Mouse (Mus musculus): Measurements from ENCODE around the gene Socs3. TPM values are rescaled to one million over a fixed set of nuclear protein-coding genes. Genes with fewer than 3 reads are reported as not detected.

Socs3 gene
- total RNA-seq, 4 experiments from 2014 or later = 1.9 to 3.3 (median 2.5) TPM

- peak; percentile 63 to 76 for DNase-seq (ENCODE audit: low spot score in 2 of 2)
Observed at GRCm38 (mm10) chr11:117930781-117931338, 39.0 kb downstream of the Socs3 start.

- DNase-seq (ENCODE audit: low spot score in 2 of 2) = no peak
Observed at GRCm38 (mm10) chr11:117925541-117925940, 44.3 kb downstream of the Socs3 start.

- DNase-seq (ENCODE audit: low spot score in 2 of 2) = no peak
Observed at GRCm38 (mm10) chr11:117924466-117924865, 45.4 kb downstream of the Socs3 start.

DNA sequence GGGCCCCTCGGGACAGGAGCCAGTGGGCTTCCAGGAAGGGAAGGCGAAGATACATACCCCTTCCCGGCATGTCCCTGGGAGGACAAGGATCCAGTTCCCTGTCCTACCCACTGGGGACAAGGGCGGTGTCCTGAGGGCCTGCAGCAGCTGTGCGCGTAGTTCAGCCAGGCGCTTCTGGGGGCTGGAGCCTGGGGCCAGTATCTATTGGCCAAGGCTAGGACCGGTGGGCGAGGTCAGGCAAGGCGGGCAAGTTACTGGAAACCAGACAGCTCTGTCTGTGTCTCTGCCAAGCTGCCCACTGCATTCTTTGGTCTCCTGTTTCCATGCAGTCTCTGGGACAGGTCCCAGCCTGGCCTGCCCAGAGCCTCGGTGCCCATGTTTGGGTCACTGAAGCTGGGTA, 46.6 kb downstream of the Socs3 start:
- DNase-seq (ENCODE audit: low spot score in 2 of 2) = peak; percentile 57 to 81

DNA sequence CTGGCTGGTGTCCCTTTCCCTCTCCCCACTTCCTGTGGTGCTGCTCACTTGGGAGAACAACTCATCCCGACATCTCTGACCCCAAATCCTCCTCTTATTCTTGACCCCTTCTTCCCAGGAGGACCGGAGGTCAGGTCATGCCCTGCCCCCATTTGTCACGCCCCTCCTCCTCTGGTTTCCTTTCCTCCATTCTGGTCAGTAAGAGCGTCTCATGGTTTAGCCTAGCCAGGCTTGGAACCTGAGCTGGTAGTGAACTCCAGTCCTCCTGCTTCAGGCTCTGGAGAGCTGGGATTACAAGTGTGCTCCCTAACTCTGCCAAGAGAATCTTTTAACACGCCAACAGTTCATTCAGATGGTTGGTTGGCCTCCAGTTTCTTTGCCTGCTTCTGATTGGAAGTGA, 50.6 kb downstream of the Socs3 start:
- DNase-seq (ENCODE audit: low spot score in 2 of 2) = no peak

- no peak for DNase-seq (ENCODE audit: low spot score in 2 of 2)
Observed at GRCm38 (mm10) chr11:117918541-117918940, 51.3 kb downstream of the Socs3 start.

Small RNA genes lying within 50 kb of the gene (microRNA-seq; reads per million reads assigned to microRNA genes)
- gene Mir6933 = not detected

Other genes with a start within 250 kb of the Socs3 start
- gene Tmc8, start 188.0 kb downstream of the Socs3 start, total RNA-seq (2022) = under 1 TPM; 0.38 to 0.89 (median 0.43) TPM
- gene Tmc6, start 187.8 kb downstream of the Socs3 start, total RNA-seq (2022) = 1 to 10 TPM; 2.4 to 6.4 (median 4.5) TPM
- gene 6030468B19Rik, start 172.4 kb downstream of the Socs3 start, total RNA-seq (2022) = not detected
- 1 to 10 TPM in 2 of 4 experiments, under 1 TPM in 1, not detected in 1; 0.46 to 1.2 (median 1.1) TPM for gene Gm20708, start 160.4 kb downstream of the Socs3 start, total RNA-seq (2022)
- 100 to 1,000 TPM; 182 to 198 (median 184) TPM for gene Syngr2, start 160.4 kb downstream of the Socs3 start, total RNA-seq (2022)
- gene Afmid, start 144.1 kb downstream of the Socs3 start, total RNA-seq (2022) = 1 to 10 TPM; 2.0 to 4.6 (median 3.4) TPM
- gene Tk1, start 144.0 kb downstream of the Socs3 start, total RNA-seq (2022) = 1 to 10 TPM; 2.5 to 5.4 (median 4.1) TPM
- under 1 TPM in 1 of 4 experiments, not detected in 3; 0.24 TPM for gene Birc5, start 120.8 kb downstream of the Socs3 start, total RNA-seq (2022)
- not detected for gene Tmem235, start 109.3 kb downstream of the Socs3 start, total RNA-seq (2022)
- 1 to 10 TPM; 2.7 to 3.8 (median 3.4) TPM for gene Tha1, start 96.6 kb downstream of the Socs3 start, total RNA-seq (2022)
- gene Pgs1, start 16.2 kb upstream of the Socs3 start, total RNA-seq (2022) = 10 to 100 TPM; 16.9 to 23.0 (median 19.1) TPM
- under 1 TPM in 2 of 4 experiments, not detected in 2; 0.02 to 0.03 TPM for gene Dnah17, start 160.6 kb upstream of the Socs3 start, total RNA-seq (2022)